In the genomic region with DNA sequence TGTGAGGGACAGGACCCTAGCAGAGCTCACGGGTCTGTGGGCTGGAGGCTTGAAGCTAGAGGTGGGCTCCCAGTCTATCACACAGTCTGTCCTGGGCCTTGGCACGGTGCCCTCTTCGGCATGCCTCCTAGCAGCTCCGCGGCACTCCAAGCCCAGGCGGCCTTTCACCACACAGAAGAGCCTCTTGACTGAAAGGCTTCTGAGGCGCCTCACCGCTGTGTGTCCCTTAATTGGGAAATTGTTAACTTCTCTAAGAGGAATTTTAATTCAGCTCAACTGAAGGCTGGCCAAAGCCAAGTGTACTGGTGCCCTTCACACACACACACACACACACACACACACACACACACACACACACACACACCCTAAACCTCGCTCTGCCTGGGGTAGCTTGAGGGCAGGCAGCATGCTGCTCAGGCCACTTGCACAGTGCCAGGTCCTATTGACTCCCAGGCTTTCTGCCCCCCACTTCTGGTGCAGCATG, we compare ENCODE assay signal across 9 mouse cellular contexts. TPM values are rescaled to one million over a fixed set of nuclear protein-coding genes. Genes with fewer than 3 reads are reported as not detected.
DNase-seq lines count a peak whose midpoint lies in the region; ATAC-seq and TF ChIP-seq lines count a peak whose summit lies in the region.
"Had no signal": no experiment of that assay in that cellular context is flagged by ENCODE, and none has a peak within 500 bp of the region (broad histone marks: within the 10 kb centered on the region; RNA-seq: fewer than 3 reads in every experiment).

No protein-coding gene starts in this region.

- no peak overlapping the region for H3K4me2 ChIP-seq in kidney, embryonic 14.5 days (replicated peaks; ENCODE audit: low read depth, low read length)
- H3K4me2 ChIP-seq in embryonic facial prominence, embryonic 15.5 days (replicated peaks): no peak overlapping the region
- no peak overlapping the region for H3K4me2 ChIP-seq in heart, postnatal 0 days (ENCODE audit: low read depth, low read length)

- peak; percentile 40 for DNase-seq in kidney, adult 18-20 months
- peak; percentile 23 for DNase-seq in heart, postnatal 0 days (ENCODE audit: low spot score)
- peak; percentile 78 for DNase-seq in lung, postnatal 14 days
- DNase-seq in adipocyte (ENCODE audit: low spot score): no peak
- no peak for DNase-seq in spleen, adult 12 weeks (ENCODE audit: low spot score)
- no peak for DNase-seq in adrenal gland, postnatal 4 days (ENCODE audit: low spot score in 2 of 2)

- H3K27me3 ChIP-seq in kidney, embryonic 14.5 days (ENCODE audit: control insufficient read depth, insufficient read depth, low read length): no peaks in the 10 kb centered on the region
- no peaks in the 10 kb centered on the region for H3K27me3 ChIP-seq in embryonic facial prominence, embryonic 15.5 days
- peaks cover 48% of the 10 kb centered on the region for H3K27me3 ChIP-seq in heart, postnatal 0 days (ENCODE audit: control insufficient read depth, insufficient read depth, low read length)

- no peaks in the 10 kb centered on the region for H3K4me1 ChIP-seq in kidney, embryonic 14.5 days (ENCODE audit: control insufficient read depth, insufficient read depth, low read length)
- H3K4me1 ChIP-seq in embryonic facial prominence, embryonic 15.5 days: 0 out of 2 replicates have a peak, but pooled peaks cover 3% of the 10 kb centered on the region
- peaks cover 6% of the 10 kb centered on the region; the same call in 1 of the 2 replicates for H3K4me1 ChIP-seq in heart, postnatal 0 days (ENCODE audit: control insufficient read depth, insufficient read depth)

- no peak for ATAC-seq in kidney, embryonic 14.5 days (ENCODE audit: low FRiP score, low TSS enrichment)
- ATAC-seq in embryonic facial prominence, embryonic 15.5 days (ENCODE audit: insufficient number of reproducible peaks, low FRiP score, low TSS enrichment, low read depth): 0 out of 2 replicates have a peak, but pooled peaks have one; percentile 17
- ATAC-seq in heart, postnatal 0 days (ENCODE audit: insufficient read depth, low read depth): peak; percentile 62

- 82% methylated on average over 9 of the region's 9 CpGs for WGBS in kidney, embryonic 14.5 days
- WGBS in embryonic facial prominence, embryonic 15.5 days: 64% methylated on average over 9 of the region's 9 CpGs
- WGBS in heart, postnatal 0 days: 37% methylated on average over 9 of the region's 9 CpGs

- no peak overlapping the region for H3K9ac ChIP-seq in kidney, embryonic 14.5 days (ENCODE audit: low read depth, low read length)
- H3K9ac ChIP-seq in embryonic facial prominence, embryonic 15.5 days: no peak overlapping the region
- H3K9ac ChIP-seq in heart, postnatal 0 days (replicated peaks; ENCODE audit: low read depth, low read length): no peak overlapping the region

- no peak overlapping the region for H3K4me3 ChIP-seq in kidney, embryonic 14.5 days (ENCODE audit: low read length)
- H3K4me3 ChIP-seq in embryonic facial prominence, embryonic 15.5 days (replicated peaks): no peak overlapping the region
- no peak overlapping the region for H3K4me3 ChIP-seq in heart, postnatal 0 days (ENCODE audit: low read depth, low read length)

- no peak for TF ChIP-seq EP300 in heart, postnatal 0 days (IDR thresholded peaks at IDR 0.05; ENCODE audit: low read depth)

- TF ChIP-seq CTCF in heart, postnatal 0 days (IDR thresholded peaks at IDR 0.05; ENCODE audit: low read depth): no peak

- no peak overlapping the region for H3K27ac ChIP-seq in kidney, embryonic 14.5 days (ENCODE audit: low read depth, low read length)
- H3K27ac ChIP-seq in embryonic facial prominence, embryonic 15.5 days (replicated peaks): no peak overlapping the region
- no peak overlapping the region for H3K27ac ChIP-seq in heart, postnatal 0 days (ENCODE audit: low read depth)
- H3K27ac ChIP-seq: kidney, postnatal 0 days had no signal

- H3K36me3 ChIP-seq in kidney, embryonic 14.5 days (ENCODE audit: control insufficient read depth, insufficient read depth, low read length): no peaks in the 10 kb centered on the region
- no peaks in the 10 kb centered on the region for H3K36me3 ChIP-seq in embryonic facial prominence, embryonic 15.5 days
- no peaks in the 10 kb centered on the region for H3K36me3 ChIP-seq in heart, postnatal 0 days (replicated peaks; ENCODE audit: control insufficient read depth, insufficient read depth, low read length)

- no peaks in the 10 kb centered on the region for H3K9me3 ChIP-seq in kidney, embryonic 14.5 days (ENCODE audit: control insufficient read depth, low read length)
- H3K9me3 ChIP-seq in embryonic facial prominence, embryonic 15.5 days (replicated peaks): no peaks in the 10 kb centered on the region
- no peaks in the 10 kb centered on the region for H3K9me3 ChIP-seq in heart, postnatal 0 days (replicated peaks; ENCODE audit: control insufficient read depth, low read length)

RNA-seq across cellular contexts. Expression of a gene that starts 28.6 kb away (rescaled TPM):
- polyA plus RNA-seq in kidney, embryonic 14.5 days (2014; fragmentation: Nextera tagmentation; extraction: Ambion mirVana): 4.3 and 4.6 TPM in 2 replicates
- 7.6 and 8.9 TPM in 2 replicates for polyA plus RNA-seq in embryonic facial prominence, embryonic 15.5 days (2015; fragmentation: Nextera tagmentation; extraction: Ambion mirVana)
- total RNA-seq in heart, postnatal 0 days (2014; rRNA removed; ENCODE audit: low replicate concordance): 0.93 and 2.4 TPM in 2 replicates
- 0.66 and 1.1 TPM in 2 replicates for polyA plus RNA-seq in heart, postnatal 0 days (2015; fragmentation: Nextera tagmentation; extraction: Ambion mirVana)
- total RNA-seq in adrenal gland, postnatal 4 days (2021): 1 to 10 TPM; 6.1 to 8.5 TPM

Comparison
In these comparisons a context has a peak if more than half of its experiments do, and no peak if none do; other contexts are left out.
1. DNase-seq: peak in kidney, adult 18-20 months (single experiment), heart, postnatal 0 days (single experiment) and lung, postnatal 14 days (single experiment); none in adipocyte (single experiment), spleen, adult 12 weeks (single experiment) and adrenal gland, postnatal 4 days (0 of 2).